Mouse (Mus musculus): ENCODE measurements around the gene Gatad2a.

DNA sequence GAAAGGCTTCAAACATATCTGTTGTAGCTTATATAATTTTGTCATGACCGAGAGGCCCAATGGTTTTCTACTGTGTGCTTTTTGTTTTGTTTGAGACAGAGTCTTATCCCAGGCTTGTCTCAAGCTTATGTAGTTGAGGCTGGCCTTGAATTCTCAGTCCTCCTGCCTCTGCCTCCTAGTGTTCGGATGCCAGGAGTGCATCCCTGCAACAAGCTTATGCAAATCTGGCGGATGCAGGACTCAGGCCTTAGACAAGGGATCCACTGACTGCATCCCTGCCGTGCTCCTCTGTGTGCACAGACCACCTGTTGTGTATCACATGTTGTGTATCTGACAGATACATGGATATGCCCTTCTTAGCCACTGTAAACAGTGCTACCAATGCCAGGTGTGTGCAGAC, 135.4 kb downstream of the Gatad2a start:
- TF ChIP-seq CTCF (IDR thresholded peaks at IDR 0.05; ENCODE audit: low read depth, low read length) (no peak), POLR2A (IDR thresholded peaks at IDR 0.05; ENCODE audit: borderline replicate concordance, low read depth, low read length) (no peak)
